Mouse (Mus musculus): Measurements from ENCODE around the gene Wdr54. TPM values are rescaled to one million over a fixed set of nuclear protein-coding genes. Genes with fewer than 3 reads are reported as not detected.

The Wdr54 gene
- 25.6 and 26.5 TPM in 2 replicates for polyA plus RNA-seq (2012; rRNA removed)

GRCm38 (mm10) chr6:83156259-83156684, at the start of gene Wdr54, which contains the start of gene 1700003E16Rik:
TSS of gene Wdr54 (minus strand) at chr6:83156397.
TSS of gene 1700003E16Rik (plus strand) at chr6:83156404.

GRCm38 (mm10) chr6:83165607-83166242, 9.5 kb upstream of the Wdr54 start, which contains the start of gene Dctn1:
TSS of gene Dctn1 (plus strand) at chr6:83165920.

GRCm38 (mm10) chr6:83134951-83135513, 21.2 kb downstream of the Wdr54 start, which contains the start of gene Rtkn:
TSS of gene Rtkn (plus strand) at chr6:83135463.

GRCm38 (mm10) chr6:83125331-83125730, 30.9 kb downstream of the Wdr54 start, which contains the start of gene Ino80b:
TSS of gene Ino80b (minus strand) at chr6:83125431.

GRCm38 (mm10) chr6:83120930-83121862, 35.0 kb downstream of the Wdr54 start, which contains the start of gene Wbp1:
TSS of gene Wbp1 (minus strand) at chr6:83121559.

GRCm38 (mm10) chr6:83115011-83115671, 41.1 kb downstream of the Wdr54 start, which contains the start of gene Mogs:
TSS of gene Mogs (plus strand) at chr6:83115496.

GRCm38 (mm10) chr6:83108762-83109668, 47.2 kb downstream of the Wdr54 start, which contains the start of gene Mrpl53:
TSS of gene Mrpl53 (plus strand) at chr6:83109040.

GRCm38 (mm10) chr6:83101316-83101687, 54.9 kb downstream of the Wdr54 start, which contains the start of the genes Ccdc142 and Gm42688:
TSS of gene Ccdc142 (plus strand) at chr6:83101601.
TSS of gene Gm42688 (plus strand) at chr6:83101617.

Other genes starting within 250 kb of the Wdr54 start
- gene Sema4f, start 216.6 kb downstream of the Wdr54 start, polyA plus RNA-seq (2012; rRNA removed) = 30.8 and 31.4 TPM in 2 replicates
- gene M1ap, start 209.5 kb downstream of the Wdr54 start, polyA plus RNA-seq (2012; rRNA removed) = 0.05 and 0.61 TPM in 2 replicates
- 1.7 and 2.2 TPM in 2 replicates for gene Dok1, start 122.9 kb downstream of the Wdr54 start, polyA plus RNA-seq (2012; rRNA removed)
- gene Loxl3, start 122.2 kb downstream of the Wdr54 start, polyA plus RNA-seq (2012; rRNA removed) = 5.8 and 6.2 TPM in 2 replicates
- 260 and 270 TPM in 2 replicates for gene Aup1, start 101.9 kb downstream of the Wdr54 start, polyA plus RNA-seq (2012; rRNA removed)
- 86.0 and 91.4 TPM in 2 replicates for gene Htra2, start 101.1 kb downstream of the Wdr54 start, polyA plus RNA-seq (2012; rRNA removed)
- gene Dqx1, start 98.6 kb downstream of the Wdr54 start, polyA plus RNA-seq (2012; rRNA removed) = 0.70 and 0.74 TPM in 2 replicates
- gene Tlx2, start 86.1 kb downstream of the Wdr54 start, polyA plus RNA-seq (2012; rRNA removed) = 1.2 TPM in 1 of 2 replicates, not detected in the other
- 53.5 and 53.6 TPM in 2 replicates for gene Pcgf1, start 78.5 kb downstream of the Wdr54 start, polyA plus RNA-seq (2012; rRNA removed)
- gene Lbx2, start 70.0 kb downstream of the Wdr54 start, polyA plus RNA-seq (2012; rRNA removed) = 0.16 and 0.57 TPM in 2 replicates
- 13.9 TPM in 2 replicates for gene Ccdc142, start 54.8 kb downstream of the Wdr54 start, polyA plus RNA-seq (2012; rRNA removed)
- 13.6 and 13.9 TPM in 2 replicates for gene Gm42688, start 54.8 kb downstream of the Wdr54 start, polyA plus RNA-seq (2012; rRNA removed)
- gene Mrpl53, start 47.4 kb downstream of the Wdr54 start, polyA plus RNA-seq (2012; rRNA removed) = 103 and 111 TPM in 2 replicates
- gene Mogs, start 40.9 kb downstream of the Wdr54 start, polyA plus RNA-seq (2012; rRNA removed) = 45.7 and 48.5 TPM in 2 replicates
- 152 and 163 TPM in 2 replicates for gene Wbp1, start 34.8 kb downstream of the Wdr54 start, polyA plus RNA-seq (2012; rRNA removed)
- gene Ino80b, start 31.0 kb downstream of the Wdr54 start, polyA plus RNA-seq (2012; rRNA removed) = 37.3 and 39.4 TPM in 2 replicates
- 13.7 and 18.2 TPM in 2 replicates for gene Rtkn, start 20.9 kb downstream of the Wdr54 start, polyA plus RNA-seq (2012; rRNA removed)
- 8.3 TPM in 2 replicates for gene 1700003E16Rik, start within 50 bp of the Wdr54 start, polyA plus RNA-seq (2012; rRNA removed)
- 230 and 248 TPM in 2 replicates for gene Dctn1, start 9.5 kb upstream of the Wdr54 start, polyA plus RNA-seq (2012; rRNA removed)
- 0.41 and 1.3 TPM in 2 replicates for gene Slc4a5, start 63.4 kb upstream of the Wdr54 start, polyA plus RNA-seq (2012; rRNA removed)
- gene Mthfd2, start 169.5 kb upstream of the Wdr54 start, polyA plus RNA-seq (2012; rRNA removed) = 17.9 and 20.7 TPM in 2 replicates
- gene Mob1a, start 169.6 kb upstream of the Wdr54 start, polyA plus RNA-seq (2012; rRNA removed) = 21.3 and 21.8 TPM in 2 replicates
- 20.9 and 27.3 TPM in 2 replicates for gene Bola3, start 192.8 kb upstream of the Wdr54 start, polyA plus RNA-seq (2012; rRNA removed)

Data from central nervous system, embryonic 18 days (tissue).